Mouse (Mus musculus): ENCODE measurements around the gene Ramp2.

DNA sequence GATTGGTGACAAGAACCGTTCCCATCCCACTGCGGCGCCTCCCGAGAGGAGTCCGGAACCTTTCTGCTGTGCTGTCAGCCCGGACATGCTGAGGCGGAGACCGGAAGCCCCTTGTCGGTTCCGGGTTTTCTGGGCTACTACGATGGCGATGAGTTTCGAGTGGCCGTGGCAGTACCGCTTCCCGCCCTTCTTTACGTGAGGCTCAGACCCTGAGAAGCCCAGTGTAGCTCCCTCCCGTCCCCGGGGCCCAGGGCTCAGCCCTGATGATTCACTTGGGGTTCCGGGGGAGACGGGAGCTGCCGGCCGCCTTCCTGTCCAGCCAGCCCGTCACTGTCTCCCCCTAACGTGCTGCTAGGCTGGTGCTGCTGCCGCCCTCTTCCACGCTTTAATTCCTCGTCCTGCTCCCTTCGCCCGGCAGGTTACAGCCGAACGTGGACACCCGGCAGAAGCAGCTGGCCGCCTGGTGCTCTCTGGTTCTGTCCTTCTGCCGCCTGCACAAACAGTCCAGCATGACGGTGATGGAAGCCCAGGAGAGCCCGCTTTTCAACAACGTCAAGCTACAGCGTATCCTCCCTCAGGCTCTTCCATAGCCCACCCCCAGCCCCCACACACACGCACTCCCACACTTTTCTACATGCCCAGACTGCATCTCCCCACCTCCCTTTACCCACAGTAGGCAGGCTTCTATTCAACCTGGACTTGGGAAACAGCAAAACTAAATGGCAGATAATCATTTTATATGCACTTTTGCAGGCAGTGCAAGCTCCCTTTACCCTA, 8.0 kb downstream of the Ramp2 start, which contains the start of gene Vps25:
- TF ChIP-seq FLI1 (IDR thresholded peaks at IDR 0.05; ENCODE audit: low read length) (no peak), GATA1 (IDR thresholded peaks at IDR 0.05; ENCODE audit: borderline replicate concordance, low read length) (no peak)

Measured in megakaryocyte, embryonic 14.5 days (primary cell).